Mouse (Mus musculus) adrenal gland, adult 2 months (tissue): ENCODE data around the gene Dhx34. TPM values are rescaled to one million over a fixed set of nuclear protein-coding genes. Genes with fewer than 3 reads are reported as not detected.

Experiments
- DNase-seq: peaks from one replicate; pipeline ENCODE4 v3.0.0; 2021
- polyA plus RNA-seq: library from polyadenylated mRNA; depleted of rRNA; stranded (reverse); fragments of >200 nt; gene quantifications from 2 replicates; pipeline ENCODE4 v1.2.3, GENCODE M21; 2012; rRNA removed
- total RNA-seq, 2 experiments: library from RNA; stranded (reverse); gene quantifications; 2 replicates each; pipeline ENCODE4 v1.2.3; 2021

Dhx34 gene
- total and polyA plus RNA-seq, 3 experiments, result 10.3 to 37.1 (median 12.6) TPM

DNA sequence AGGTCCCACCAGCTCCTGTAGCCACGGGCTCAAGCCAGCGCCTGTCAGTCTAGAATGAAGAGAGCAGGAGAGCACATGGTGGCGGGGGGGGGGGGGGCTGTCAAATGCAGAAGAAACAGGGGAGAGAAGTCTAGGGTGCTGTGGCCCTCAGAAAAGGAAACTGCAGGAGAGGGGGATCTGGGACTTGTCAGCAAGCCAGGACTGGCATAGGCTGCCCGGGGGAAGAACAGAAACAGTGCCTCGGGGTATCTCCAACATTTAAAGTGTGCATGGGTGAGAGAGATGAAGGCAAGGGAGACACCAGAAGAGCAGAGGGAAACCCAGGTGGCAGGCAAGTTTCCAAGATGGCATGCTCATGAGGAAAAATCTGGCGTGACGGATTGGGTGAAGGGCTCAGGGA, 59.8 kb downstream of the Dhx34 start:
- DNase-seq, result no peak

DNA sequence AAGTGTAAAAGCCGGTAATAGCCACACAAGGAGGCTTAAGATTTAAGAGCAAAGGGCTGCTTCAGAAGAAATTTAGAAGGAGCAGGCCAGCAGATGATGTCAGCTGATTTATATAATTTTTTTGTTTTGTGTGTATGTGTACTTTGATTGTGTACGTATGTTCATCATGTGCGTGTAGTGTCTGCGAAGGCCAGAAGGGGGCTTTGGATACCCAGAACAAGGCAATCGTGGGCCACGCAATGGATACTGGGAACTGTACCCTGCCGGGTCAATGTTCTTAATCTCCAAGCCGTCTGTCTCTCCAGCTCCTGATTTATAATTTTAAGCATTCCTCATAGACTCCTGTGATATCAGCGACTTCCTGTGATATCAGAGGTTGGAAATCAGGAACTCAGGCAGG, 60.5 kb downstream of the Dhx34 start:
- DNase-seq, result no peak

DNA sequence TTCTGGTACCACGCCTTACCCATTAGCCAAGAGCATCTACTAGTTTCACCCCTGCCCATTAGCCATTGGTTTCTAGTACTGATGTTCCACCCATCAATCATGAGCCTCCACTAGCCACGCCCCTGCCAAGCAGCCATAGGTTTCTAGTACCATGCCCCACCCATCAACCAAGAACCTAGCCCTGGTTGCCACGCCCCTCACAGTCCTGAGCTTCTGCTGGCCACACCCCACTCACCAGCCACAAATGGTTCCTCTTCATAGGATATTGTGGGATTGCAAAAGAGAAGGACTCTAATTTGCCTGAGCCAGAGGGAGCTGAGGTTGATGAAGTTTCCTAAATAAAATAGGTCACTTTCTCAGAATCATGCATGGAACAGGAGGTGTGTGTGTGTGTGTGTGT, 61.1 kb downstream of the Dhx34 start:
- no peak for DNase-seq

DNA sequence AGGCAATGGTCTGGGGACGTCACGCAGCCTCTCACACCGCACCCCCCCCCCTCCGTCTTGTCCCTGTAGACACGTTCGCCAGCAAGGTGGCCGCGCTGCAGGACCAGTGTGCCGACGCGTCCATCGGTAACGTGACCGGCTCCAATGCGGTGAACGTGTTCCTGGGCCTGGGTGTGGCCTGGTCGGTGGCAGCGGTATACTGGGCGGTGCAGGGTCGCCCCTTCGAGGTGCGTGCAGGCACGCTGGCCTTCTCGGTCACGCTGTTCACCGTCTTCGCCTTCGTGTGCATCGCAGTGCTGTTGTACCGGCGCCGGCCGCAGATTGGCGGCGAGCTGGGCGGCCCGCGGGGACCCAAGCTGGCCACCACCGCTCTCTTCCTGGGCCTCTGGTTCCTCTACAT, 63.1 kb downstream of the Dhx34 start:
- DNase-seq, result no peak

- no peak for DNase-seq
Observed at GRCm38 (mm10) chr7:16156105-16156714, 65.6 kb downstream of the Dhx34 start.

DNA sequence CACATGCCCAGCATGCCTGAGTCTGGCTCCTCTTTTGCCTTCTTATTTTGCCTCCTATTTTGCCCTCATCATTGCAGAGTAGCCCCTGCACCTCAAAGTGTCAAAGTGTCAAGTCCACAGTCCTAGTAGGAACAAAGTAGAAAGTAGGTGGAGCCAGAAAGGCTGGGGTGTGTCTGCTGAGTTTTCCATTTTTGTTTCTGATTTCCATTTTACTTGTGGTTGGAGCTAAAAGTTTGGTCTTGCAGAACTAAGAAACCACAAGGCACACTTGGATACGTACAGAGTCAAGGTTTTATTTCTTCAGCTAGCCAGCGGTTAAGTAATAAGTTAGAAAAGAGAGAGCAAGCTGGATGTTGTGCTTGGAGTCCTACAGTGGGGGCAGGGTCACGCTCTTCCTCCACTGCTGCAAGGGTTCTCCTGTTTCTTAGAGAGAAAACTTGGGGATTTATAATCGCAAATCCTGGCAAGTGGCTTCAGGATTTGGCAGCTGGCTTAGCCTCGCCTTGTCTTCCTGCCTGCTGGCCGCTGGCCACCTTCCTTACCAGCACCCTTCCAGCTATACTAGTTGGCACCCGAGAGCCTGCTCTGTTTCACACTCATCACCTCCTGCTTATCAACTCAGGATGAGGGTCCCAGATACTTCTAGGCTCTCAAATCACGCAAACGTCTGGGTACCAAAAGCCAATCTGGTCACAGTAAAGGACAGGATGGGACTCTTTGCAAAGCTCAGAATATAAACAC, 66.5 kb downstream of the Dhx34 start:
- peak; percentile 20 for DNase-seq

DNA sequence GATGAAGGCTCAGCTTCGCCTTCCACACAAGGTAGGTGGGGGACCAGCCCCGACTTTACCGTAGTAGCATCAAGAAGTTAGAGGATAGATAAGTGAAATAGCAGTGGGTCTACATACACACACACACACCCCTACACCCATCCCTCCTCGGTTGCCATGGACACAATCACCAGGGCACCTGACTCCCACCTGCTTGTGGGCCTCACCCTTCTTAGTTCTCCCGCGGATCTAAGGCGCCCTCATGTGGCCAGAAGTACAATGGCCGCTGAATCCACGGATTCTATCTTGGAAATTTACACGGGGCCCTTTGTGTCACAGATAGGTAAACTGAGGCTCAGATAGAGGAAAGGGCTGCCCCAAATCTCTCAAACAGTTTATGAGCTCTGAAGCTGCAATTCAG, 68.3 kb downstream of the Dhx34 start:
- DNase-seq, result peak; percentile 25

GRCm38 (mm10) chr7:16150191-16151145, 71.4 kb downstream of the Dhx34 start:
- no peak for DNase-seq

GRCm38 (mm10) chr7:16149241-16149640, 72.6 kb downstream of the Dhx34 start:
- DNase-seq, result no peak

GRCm38 (mm10) chr7:16147643-16148042, 74.2 kb downstream of the Dhx34 start:
- peak; percentile 57 for DNase-seq

Other genes starting within 250 kb of the Dhx34 start
- 10 to 100 TPM in 1 of 2 experiments, 1 to 10 TPM in 1; 9.4 to 10.4 TPM for gene Bicra, start 174.1 kb downstream of the Dhx34 start, total RNA-seq
- 19.8 and 26.2 TPM in 2 replicates for gene Bicra, start 174.1 kb downstream of the Dhx34 start, polyA plus RNA-seq
- under 1 TPM; 0.06 to 0.07 TPM for gene Zfp541, start 160.2 kb downstream of the Dhx34 start, total RNA-seq
- gene Zfp541, start 160.2 kb downstream of the Dhx34 start, polyA plus RNA-seq, result 0.04 and 0.09 TPM in 2 replicates
- 100 to 1,000 TPM; 149 to 167 TPM for gene Napa, start 123.6 kb downstream of the Dhx34 start, total RNA-seq
- 316 and 381 TPM in 2 replicates for gene Napa, start 123.6 kb downstream of the Dhx34 start, polyA plus RNA-seq
- 10 to 100 TPM; 16.8 to 20.0 TPM for gene Kptn, start 102.1 kb downstream of the Dhx34 start, total RNA-seq
- gene Kptn, start 102.1 kb downstream of the Dhx34 start, polyA plus RNA-seq, result 27.0 and 31.0 TPM in 2 replicates
- gene Slc8a2, start 92.2 kb downstream of the Dhx34 start, total RNA-seq, result 1 to 10 TPM; 2.0 to 2.6 TPM
- 2.7 and 3.1 TPM in 2 replicates for gene Slc8a2, start 92.2 kb downstream of the Dhx34 start, polyA plus RNA-seq
- 10 to 100 TPM; 11.5 to 13.8 TPM for gene Meis3, start 46.9 kb downstream of the Dhx34 start, total RNA-seq
- gene Meis3, start 46.9 kb downstream of the Dhx34 start, polyA plus RNA-seq, result 59.3 and 60.9 TPM in 2 replicates
- under 1 TPM; 0.52 to 0.59 TPM for gene C5ar2, start 22.1 kb upstream of the Dhx34 start, total RNA-seq
- 0.43 and 0.71 TPM in 2 replicates for gene C5ar2, start 22.1 kb upstream of the Dhx34 start, polyA plus RNA-seq
- 10 to 100 TPM in 1 of 2 experiments, 1 to 10 TPM in 1; 5.7 to 10.4 TPM for gene C5ar1, start 37.5 kb upstream of the Dhx34 start, total RNA-seq
- gene C5ar1, start 37.5 kb upstream of the Dhx34 start, polyA plus RNA-seq, result 7.1 and 9.0 TPM in 2 replicates
- gene Inafm1, start 51.6 kb upstream of the Dhx34 start, total RNA-seq, result 10 to 100 TPM; 13.3 to 22.9 TPM
- 160 and 217 TPM in 2 replicates for gene Inafm1, start 51.6 kb upstream of the Dhx34 start, polyA plus RNA-seq
- gene Ccdc9, start 64.8 kb upstream of the Dhx34 start, total RNA-seq, result 10 to 100 TPM; 53.9 to 61.2 TPM
- gene Ccdc9, start 64.8 kb upstream of the Dhx34 start, polyA plus RNA-seq, result 17.4 and 19.8 TPM in 2 replicates
- gene Bbc3, start 86.4 kb upstream of the Dhx34 start, total RNA-seq, result 1 to 10 TPM; 3.3 to 9.1 TPM
- 62.4 and 114 TPM in 2 replicates for gene Bbc3, start 86.4 kb upstream of the Dhx34 start, polyA plus RNA-seq
- gene Sae1, start 165.8 kb upstream of the Dhx34 start, total RNA-seq, result 10 to 100 TPM; 61.0 to 72.0 TPM
- 7.9 and 8.9 TPM in 2 replicates for gene Sae1, start 165.8 kb upstream of the Dhx34 start, polyA plus RNA-seq
- gene Zc3h4, start 178.9 kb upstream of the Dhx34 start, total RNA-seq, result 10 to 100 TPM; 33.0 to 47.7 TPM
- gene Zc3h4, start 178.9 kb upstream of the Dhx34 start, polyA plus RNA-seq, result 40.7 and 48.8 TPM in 2 replicates
- 10 to 100 TPM; 31.1 to 76.6 TPM for gene Tmem160, start 230.7 kb upstream of the Dhx34 start, total RNA-seq
- 409 and 528 TPM in 2 replicates for gene Tmem160, start 230.7 kb upstream of the Dhx34 start, polyA plus RNA-seq